Mouse (Mus musculus): ENCODE results near the gene Ankrd54. TPM values are rescaled to one million over a fixed set of nuclear protein-coding genes. Genes with fewer than 3 reads are reported as not detected.

Ankrd54 gene
- total and polyA plus RNA-seq, 2 experiments, result 5.1 to 27.1 TPM

- H3K79me2 ChIP-seq (ENCODE audit: control insufficient read depth, insufficient read depth, low read length), result no peaks in the 10 kb centered on the region; the same call in 1 of the 2 replicates
- peak within 1 kb of the TSS; percentile 90 for H3K4me3 ChIP-seq (ENCODE audit: insufficient read depth, low read depth, low read length)
- peak; percentile 37; the same call in 1 of the 2 replicates for TF ChIP-seq POLR2A (IDR thresholded peaks at IDR 0.05; ENCODE audit: extremely low read depth, insufficient read depth, low read length)
- TF ChIP-seq CTCF (IDR thresholded peaks at IDR 0.05; ENCODE audit: low read depth, low read length), result no peak
- peak within 1 kb of the TSS; percentile 64 for H3K27ac ChIP-seq (replicated peaks; ENCODE audit: insufficient read depth, low read depth, low read length)
- peaks cover 6% of the 10 kb centered on the region for H3K4me1 ChIP-seq (ENCODE audit: control insufficient read depth, insufficient read depth, low read length)
- peak; percentile 80 for DNase-seq (ENCODE audit: extremely low read depth, low read depth, low spot score)
- peak within 1 kb of the TSS; percentile 90 for H3K9ac ChIP-seq (ENCODE audit: low read depth, low read length)
- no peaks in the 10 kb centered on the region for H3K27me3 ChIP-seq (ENCODE audit: control insufficient read depth, insufficient read depth, low read length)
- WGBS, result under 1% methylated on average over 49 of the region's 49 CpGs
- H3K36me3 ChIP-seq (ENCODE audit: control insufficient read depth, insufficient read depth, low read length), result peaks cover 22% of the 10 kb centered on the region; the same call in 1 of the 2 replicates
Observed at GRCm38 (mm10) chr15:79074913-79075532, 12.3 kb upstream of the Ankrd54 start, which contains the start of gene Eif3l. Gene Eif3l (plus strand): TSS chr15:79075179.

- Histone ChIP-seq H3K79me2 (ENCODE audit: control insufficient read depth, insufficient read depth, low read length) (no peaks in the 10 kb centered on the region; the same call in 1 of the 2 replicates), H3K36me3 (ENCODE audit: control insufficient read depth, insufficient read depth, low read length) (peaks cover 17% of the 10 kb centered on the region; the same call in 1 of the 2 replicates), H3K4me3 (ENCODE audit: insufficient read depth, low read depth, low read length) (peak overlapping the region; percentile 90; the same call in 1 of the 2 replicates), H3K27me3 (ENCODE audit: control insufficient read depth, insufficient read depth, low read length) (no peaks in the 10 kb centered on the region), H3K27ac (replicated peaks; ENCODE audit: insufficient read depth, low read depth, low read length) (peak overlapping the region; percentile 64; the same call in 1 of the 2 replicates), H3K9ac (ENCODE audit: low read depth, low read length) (no peak overlapping the region; the same call in 1 of the 2 replicates), H3K4me1 (ENCODE audit: control insufficient read depth, insufficient read depth, low read length) (peaks cover 6% of the 10 kb centered on the region)
- no peak for TF ChIP-seq POLR2A (IDR thresholded peaks at IDR 0.05; ENCODE audit: extremely low read depth, insufficient read depth, low read length)
- TF ChIP-seq CTCF (IDR thresholded peaks at IDR 0.05; ENCODE audit: low read depth, low read length), result no peak
- 32% methylated on average over 10 of the region's 10 CpGs for WGBS
- DNase-seq (ENCODE audit: extremely low read depth, low read depth, low spot score), result peak; percentile 6
Observed at GRCm38 (mm10) chr15:79074446-79074845, 11.8 kb upstream of the Ankrd54 start.

- H3K79me2 ChIP-seq (ENCODE audit: control insufficient read depth, insufficient read depth, low read length), result no peaks in the 10 kb centered on the region; the same call in 1 of the 2 replicates
- no peak overlapping the region for H3K9ac ChIP-seq (ENCODE audit: low read depth, low read length)
- no peak overlapping the region for H3K4me3 ChIP-seq (ENCODE audit: insufficient read depth, low read depth, low read length)
- DNase-seq (ENCODE audit: extremely low read depth, low read depth, low spot score), result no peak
- no peak overlapping the region for H3K27ac ChIP-seq (replicated peaks; ENCODE audit: insufficient read depth, low read depth, low read length)
- peaks cover 6% of the 10 kb centered on the region for H3K4me1 ChIP-seq (ENCODE audit: control insufficient read depth, insufficient read depth, low read length)
- H3K27me3 ChIP-seq (ENCODE audit: control insufficient read depth, insufficient read depth, low read length), result no peaks in the 10 kb centered on the region
- TF ChIP-seq POLR2A (IDR thresholded peaks at IDR 0.05; ENCODE audit: extremely low read depth, insufficient read depth, low read length), result no peak
- no peak for TF ChIP-seq CTCF (IDR thresholded peaks at IDR 0.05; ENCODE audit: low read depth, low read length)
- peaks cover 10% of the 10 kb centered on the region; the same call in 1 of the 2 replicates for H3K36me3 ChIP-seq (ENCODE audit: control insufficient read depth, insufficient read depth, low read length)
Observed at GRCm38 (mm10) chr15:79073752-79074151, 11.1 kb upstream of the Ankrd54 start.

GRCm38 (mm10) chr15:79071117-79072039, 8.7 kb upstream of the Ankrd54 start:
- WGBS, result 56% methylated on average over 5 of the region's 5 CpGs
- Histone ChIP-seq H3K27ac (replicated peaks; ENCODE audit: insufficient read depth, low read depth, low read length) (no peak overlapping the region), H3K4me3 (ENCODE audit: insufficient read depth, low read depth, low read length) (no peak overlapping the region), H3K36me3 (ENCODE audit: control insufficient read depth, insufficient read depth, low read length) (no peaks in the 10 kb centered on the region), H3K79me2 (ENCODE audit: control insufficient read depth, insufficient read depth, low read length) (no peaks in the 10 kb centered on the region; the same call in 1 of the 2 replicates), H3K27me3 (ENCODE audit: control insufficient read depth, insufficient read depth, low read length) (no peaks in the 10 kb centered on the region), H3K9ac (ENCODE audit: low read depth, low read length) (no peak overlapping the region), H3K4me1 (ENCODE audit: control insufficient read depth, insufficient read depth, low read length) (peaks cover 6% of the 10 kb centered on the region)
- TF ChIP-seq CTCF (IDR thresholded peaks at IDR 0.05; ENCODE audit: low read depth, low read length) (peak; percentile 57; the same call in 1 of the 2 replicates), POLR2A (IDR thresholded peaks at IDR 0.05; ENCODE audit: extremely low read depth, insufficient read depth, low read length) (no peak)
- DNase-seq (ENCODE audit: extremely low read depth, low read depth, low spot score), result peak; percentile 66

- 63% methylated on average over 3 of the region's 3 CpGs for WGBS
Observed at GRCm38 (mm10) chr15:79068416-79068815, 5.7 kb upstream of the Ankrd54 start.

More at GRCm38 (mm10) chr15:79068416-79068815, 5.7 kb upstream of the Ankrd54 start:
- Histone ChIP-seq H3K4me1 (ENCODE audit: control insufficient read depth, insufficient read depth, low read length) (peaks cover 2% of the 10 kb centered on the region; the same call in 1 of the 2 replicates), H3K9ac (ENCODE audit: low read depth, low read length) (no peak overlapping the region), H3K4me3 (ENCODE audit: insufficient read depth, low read depth, low read length) (no peak overlapping the region), H3K27me3 (ENCODE audit: control insufficient read depth, insufficient read depth, low read length) (no peaks in the 10 kb centered on the region), H3K79me2 (ENCODE audit: control insufficient read depth, insufficient read depth, low read length) (no peaks in the 10 kb centered on the region), H3K36me3 (ENCODE audit: control insufficient read depth, insufficient read depth, low read length) (no peaks in the 10 kb centered on the region), H3K27ac (replicated peaks; ENCODE audit: insufficient read depth, low read depth, low read length) (no peak overlapping the region)
- TF ChIP-seq POLR2A (IDR thresholded peaks at IDR 0.05; ENCODE audit: extremely low read depth, insufficient read depth, low read length) (no peak), CTCF (IDR thresholded peaks at IDR 0.05; ENCODE audit: low read depth, low read length) (no peak)
- DNase-seq (ENCODE audit: extremely low read depth, low read depth, low spot score), result no peak
